ENCODE assay signal across 23 mouse cellular contexts in genomic region chr2:32841099-32841498, GRCm38 (mm10). TPM values are rescaled to one million over a fixed set of nuclear protein-coding genes. Genes with fewer than 3 reads are reported as not detected.
DNase-seq lines count a peak whose midpoint lies in the region; ATAC-seq and TF ChIP-seq lines count a peak whose summit lies in the region.
"Had no signal": no experiment of that assay in that cellular context is flagged by ENCODE, and none has a peak within 500 bp of the region (broad histone marks: within the 10 kb centered on the region; RNA-seq: fewer than 3 reads in every experiment).

No protein-coding gene starts in this region.

- 37% methylated on average over 5 of the region's 5 CpGs for WGBS in cerebellum, adult 2 months
- WGBS in heart, embryonic 13.5 days: 49% methylated on average over 5 of the region's 5 CpGs
- WGBS in hindbrain, embryonic 12.5 days: 74% methylated on average over 5 of the region's 5 CpGs

- peaks cover 50% of the 10 kb centered on the region for H3K4me1 ChIP-seq in cerebellum, adult 2 months (ENCODE audit: control insufficient read depth, insufficient read depth, low read length)
- peaks cover 58% of the 10 kb centered on the region for H3K4me1 ChIP-seq in heart, embryonic 13.5 days
- 0 out of 2 replicates have a peak, but pooled peaks cover 3% of the 10 kb centered on the region for H3K4me1 ChIP-seq in brown adipose tissue, adult 24 weeks (ENCODE audit: control insufficient read depth, insufficient read depth, insufficient read length, low read length)
- H3K4me1 ChIP-seq in hindbrain, embryonic 12.5 days: peaks cover 21% of the 10 kb centered on the region

- H3K36me3 ChIP-seq in heart, embryonic 13.5 days: 0 out of 2 replicates have a peak, but pooled peaks cover 2% of the 10 kb centered on the region
- peaks cover 4% of the 10 kb centered on the region; the same call in 1 of the 2 replicates for H3K36me3 ChIP-seq in hindbrain, embryonic 12.5 days
- H3K36me3 ChIP-seq: embryonic facial prominence, embryonic 12.5 days; intestine, embryonic 15.5 days; liver, embryonic 15.5 days had no signal

- 0 out of 2 replicates have a peak overlapping the region, but pooled peaks have one; percentile 16 for H3K27ac ChIP-seq in cerebellum, adult 2 months (ENCODE audit: insufficient read depth, low read length)
- H3K27ac ChIP-seq in heart, embryonic 13.5 days (replicated peaks): 0 out of 2 replicates have a peak overlapping the region, but pooled peaks have one; percentile 42
- peak overlapping the region; percentile 30; the same call in 1 of the 2 replicates for H3K27ac ChIP-seq in left cerebral cortex, adult 2 months
- H3K27ac ChIP-seq in brown adipose tissue, adult 24 weeks (replicated peaks; ENCODE audit: low read depth, low read length): peak overlapping the region; percentile 55; the same call in 1 of the 2 replicates
- H3K27ac ChIP-seq in hindbrain, embryonic 12.5 days: no peak overlapping the region
- H3K27ac ChIP-seq: embryonic facial prominence, embryonic 12.5 days; forebrain, embryonic 13.5 days; hindbrain, embryonic 15.5 days; intestine, embryonic 15.5 days; liver, embryonic 15.5 days; neural tube, embryonic 13.5 days had no signal

- TF ChIP-seq CTCF in cerebellum, adult 2 months (IDR thresholded peaks at IDR 0.05; ENCODE audit: borderline replicate concordance, insufficient read depth, low read depth, low read length): no peak
- TF ChIP-seq CTCF in left cerebral cortex, adult 2 months (IDR thresholded peaks at IDR 0.05): no peak

- no peaks in the 10 kb centered on the region for H3K27me3 ChIP-seq in cerebellum, adult 2 months (ENCODE audit: control insufficient read depth, insufficient read depth, low read length)
- H3K27me3 ChIP-seq in heart, embryonic 13.5 days (replicated peaks): no peaks in the 10 kb centered on the region
- H3K27me3 ChIP-seq in hindbrain, embryonic 12.5 days: no peaks in the 10 kb centered on the region
- H3K27me3 ChIP-seq: embryonic facial prominence, embryonic 12.5 days; forebrain, embryonic 13.5 days; hindbrain, embryonic 15.5 days; intestine, embryonic 15.5 days; neural tube, embryonic 13.5 days had no signal

- peak overlapping the region; percentile 11; the same call in 1 of the 2 replicates for H3K4me2 ChIP-seq in heart, embryonic 13.5 days
- no peak overlapping the region for H3K4me2 ChIP-seq in hindbrain, embryonic 12.5 days (replicated peaks)
- H3K4me2 ChIP-seq: embryonic facial prominence, embryonic 12.5 days; forebrain, embryonic 13.5 days; hindbrain, embryonic 15.5 days; intestine, embryonic 15.5 days; liver, embryonic 15.5 days; neural tube, embryonic 13.5 days had no signal

- intact Hi-C loops in heart, postnatal 10 days (cut with DNase I): no loop called here
- intact Hi-C loops in left cerebral cortex, adult 2 months (cut with DNase I): no loop called here
- intact Hi-C loops in left cerebral cortex, postnatal 10 days (cut with DNase I): no loop called here

- H3K9me3 ChIP-seq in heart, embryonic 13.5 days: no peaks in the 10 kb centered on the region
- no peaks in the 10 kb centered on the region for H3K9me3 ChIP-seq in hindbrain, embryonic 12.5 days (replicated peaks)
- H3K9me3 ChIP-seq: embryonic facial prominence, embryonic 12.5 days; forebrain, embryonic 13.5 days; hindbrain, embryonic 15.5 days; intestine, embryonic 15.5 days; liver, embryonic 15.5 days; megakaryocyte, embryonic 14.5 days; neural tube, embryonic 13.5 days had no signal

- H3K4me3 ChIP-seq in cerebellum, adult 2 months (replicated peaks; ENCODE audit: insufficient read depth, low read depth, low read length): no peak overlapping the region
- no peak overlapping the region for H3K4me3 ChIP-seq in heart, embryonic 13.5 days
- H3K4me3 ChIP-seq in left cerebral cortex, adult 2 months: no peak overlapping the region
- no peak overlapping the region for H3K4me3 ChIP-seq in brown adipose tissue, adult 24 weeks (ENCODE audit: insufficient read depth, low read depth, low read length)
- no peak overlapping the region for H3K4me3 ChIP-seq in hindbrain, embryonic 12.5 days
- H3K4me3 ChIP-seq: embryonic facial prominence, embryonic 12.5 days; erythroblast, embryonic 14.5 days; forebrain, embryonic 13.5 days; hindbrain, embryonic 15.5 days; intestine, embryonic 15.5 days; liver, embryonic 15.5 days; megakaryocyte, embryonic 14.5 days; neural tube, embryonic 13.5 days had no signal

- peak in 1 of 2 experiments; percentile 25 for DNase-seq in cerebellum, adult 2 months
- no peak for DNase-seq in cerebellum, postnatal 4 days (ENCODE audit: low spot score in 2 of 2)
- DNase-seq in heart, postnatal 10 days: no peak
- no peak for DNase-seq in left cerebral cortex, adult 2 months (ENCODE audit: extremely low spot score in 1 of 2, low spot score in 2 of 2)
- DNase-seq in left cerebral cortex, postnatal 10 days (ENCODE audit: extremely low spot score in 1 of 2, low spot score in 2 of 2): no peak
- DNase-seq: adrenal gland, adult 2 months; cerebellum, adult 9-11 months; gastrocnemius, postnatal 10 days; midbrain, embryonic 14.5 days; thymus, postnatal 36 days had no signal

- H3K9ac ChIP-seq in heart, embryonic 13.5 days: no peak overlapping the region
- no peak overlapping the region for H3K9ac ChIP-seq in hindbrain, embryonic 12.5 days
- H3K9ac ChIP-seq: embryonic facial prominence, embryonic 12.5 days; forebrain, embryonic 13.5 days; hindbrain, embryonic 15.5 days; intestine, embryonic 15.5 days; liver, embryonic 15.5 days; neural tube, embryonic 13.5 days had no signal

- TF ChIP-seq POLR2A in cerebellum, adult 2 months (IDR thresholded peaks at IDR 0.05; ENCODE audit: borderline replicate concordance, insufficient read depth, low read length): no peak

- no peak for ATAC-seq in heart, embryonic 13.5 days (ENCODE audit: extremely low read depth, insufficient number of reproducible peaks, low FRiP score, low TSS enrichment)
- no peak for ATAC-seq in hindbrain, embryonic 12.5 days (ENCODE audit: low FRiP score)
- ATAC-seq: forebrain, embryonic 13.5 days; intestine, embryonic 15.5 days had no signal

RNA-seq across cellular contexts. Expression of gene Stxbp1, which starts 5.9 kb away (rescaled TPM):
- polyA plus RNA-seq in cerebellum, adult 2 months (2012; rRNA removed): 889 and 932 TPM in 2 replicates
- polyA plus RNA-seq in heart, embryonic 13.5 days (2015; fragmentation: Nextera tagmentation; extraction: Ambion mirVana): 23.6 and 24.8 TPM in 2 replicates
- total RNA-seq in heart, postnatal 10 days (2021): 10 to 100 TPM; 25.4 to 25.7 TPM
- 100 to 1,000 TPM; 947 to 984 TPM for total RNA-seq in left cerebral cortex, adult 2 months (2021)
- total RNA-seq in left cerebral cortex, postnatal 10 days (2021): 100 to 1,000 TPM; 862 to 881 TPM
- 2.8 and 4.0 TPM in 2 replicates for polyA plus RNA-seq in brown adipose tissue, adult 24 weeks (2012; ENCODE audit: insufficient read depth, insufficient read length, missing spikeins)
- 102 and 105 TPM in 2 replicates for polyA plus RNA-seq in hindbrain, embryonic 12.5 days (2016; fragmentation: Nextera tagmentation; extraction: Ambion mirVana)

RNA-seq across cellular contexts. Expression of gene Fam129b, which starts 34.8 kb away (rescaled TPM):
- 23.9 and 24.5 TPM in 2 replicates for polyA plus RNA-seq in cerebellum, adult 2 months (2012; rRNA removed)
- polyA plus RNA-seq in heart, embryonic 13.5 days (2015; fragmentation: Nextera tagmentation; extraction: Ambion mirVana): 46.4 and 47.1 TPM in 2 replicates
- total RNA-seq in heart, postnatal 10 days (2021): 10 to 100 TPM; 40.4 to 46.2 TPM
- total RNA-seq in left cerebral cortex, adult 2 months (2021): 10 to 100 TPM; 24.4 to 31.4 TPM
- total RNA-seq in left cerebral cortex, postnatal 10 days (2021): 10 to 100 TPM; 26.0 to 26.6 TPM
- 4.9 and 5.9 TPM in 2 replicates for polyA plus RNA-seq in brown adipose tissue, adult 24 weeks (2012; ENCODE audit: insufficient read depth, insufficient read length, missing spikeins)
- 42.2 and 43.8 TPM in 2 replicates for polyA plus RNA-seq in hindbrain, embryonic 12.5 days (2016; fragmentation: Nextera tagmentation; extraction: Ambion mirVana)

RNA-seq across cellular contexts. Expression of gene Cfap157, which starts 56.9 kb away (rescaled TPM):
- 0.70 and 1.7 TPM in 2 replicates for polyA plus RNA-seq in cerebellum, adult 2 months (2012; rRNA removed)
- 0.20 and 0.45 TPM in 2 replicates for polyA plus RNA-seq in heart, embryonic 13.5 days (2015; fragmentation: Nextera tagmentation; extraction: Ambion mirVana)
- total RNA-seq in heart, postnatal 10 days (2021): under 1 TPM in 1 of 2 experiments, not detected in 1; 0.14 TPM
- total RNA-seq in left cerebral cortex, adult 2 months (2021): under 1 TPM; 0.20 to 0.61 TPM
- not detected for total RNA-seq in left cerebral cortex, postnatal 10 days (2021)
- not detected in 2 replicates for polyA plus RNA-seq in brown adipose tissue, adult 24 weeks (2012; ENCODE audit: insufficient read depth, insufficient read length, missing spikeins)
- 0.85 and 1.5 TPM in 2 replicates for polyA plus RNA-seq in hindbrain, embryonic 12.5 days (2016; fragmentation: Nextera tagmentation; extraction: Ambion mirVana)
- total RNA-seq: adrenal gland, adult 2 months; gastrocnemius, postnatal 10 days had no signal
- polyA plus RNA-seq: adrenal gland, adult 2 months; erythroblast, embryonic 14.5 days; large intestine, adult 2 months; liver, embryonic 15.5 days; spleen, adult 2 months had no signal
